ENCODE assay signal across 23 mouse cellular contexts in genomic region chr9:113324489-113324888, GRCm38 (mm10).
"Had no signal": no experiment of that assay in that cellular context is flagged by ENCODE, and none has a peak within 500 bp of the region (broad histone marks: within the 10 kb centered on the region; RNA-seq: fewer than 3 reads in every experiment).

No protein-coding gene starts in this region.

- H3K4me3 ChIP-seq: gastrocnemius, adult 2 months; heart, adult 2 months; heart, embryonic 13.5 days; heart, embryonic 15.5 days; hindbrain, embryonic 13.5 days; hindbrain, embryonic 15.5 days; layer of hippocampus, adult 2 months; left cerebral cortex, adult 2 months; limb, embryonic 10.5 days; limb, embryonic 12.5 days; liver, embryonic 13.5 days; liver, embryonic 15.5 days had no signal

- H3K4me1 ChIP-seq: heart, embryonic 13.5 days; heart, embryonic 15.5 days; hindbrain, embryonic 13.5 days; hindbrain, embryonic 15.5 days; limb, embryonic 10.5 days; limb, embryonic 12.5 days; liver, embryonic 13.5 days; liver, embryonic 15.5 days had no signal

- H3K9me3 ChIP-seq: heart, embryonic 13.5 days; heart, embryonic 15.5 days; hindbrain, embryonic 13.5 days; hindbrain, embryonic 15.5 days; limb, embryonic 10.5 days; limb, embryonic 12.5 days; liver, embryonic 15.5 days had no signal

- H3K36me3 ChIP-seq: heart, embryonic 13.5 days; heart, embryonic 15.5 days; hindbrain, embryonic 13.5 days; hindbrain, embryonic 15.5 days; limb, embryonic 10.5 days; limb, embryonic 12.5 days; liver, embryonic 13.5 days; liver, embryonic 15.5 days had no signal

- H3K9ac ChIP-seq: heart, embryonic 13.5 days; heart, embryonic 15.5 days; hindbrain, embryonic 13.5 days; hindbrain, embryonic 15.5 days; limb, embryonic 12.5 days; liver, embryonic 13.5 days; liver, embryonic 15.5 days had no signal

- H3K27ac ChIP-seq: gastrocnemius, adult 2 months; heart, adult 2 months; heart, embryonic 13.5 days; heart, embryonic 15.5 days; hindbrain, embryonic 13.5 days; hindbrain, embryonic 15.5 days; hindbrain, postnatal 0 days; layer of hippocampus, adult 2 months; left cerebral cortex, adult 2 months; limb, embryonic 10.5 days; limb, embryonic 12.5 days; liver, embryonic 13.5 days; liver, embryonic 15.5 days had no signal

- H3K27me3 ChIP-seq: heart, embryonic 13.5 days; heart, embryonic 15.5 days; hindbrain, embryonic 13.5 days; hindbrain, embryonic 15.5 days; limb, embryonic 12.5 days; liver, embryonic 13.5 days; liver, embryonic 15.5 days had no signal

- DNase-seq: gastrocnemius, adult 2 months; gastrocnemius, postnatal 10 days; gastrocnemius, postnatal 25 days; heart, adult 2 months; heart, postnatal 14 days; heart, postnatal 36 days; kidney, adult 11 months; kidney, adult 8-10 months; kidney, postnatal 10 days; kidney, postnatal 25 days; kidney, postnatal 4 days; liver; liver, embryonic 13.5 days had no signal
